Mouse (Mus musculus): ENCODE measurements around the gene Myh7.

GRCm38 (mm10) chr14:54954474-54954873 is 40.0 kb downstream of the Myh7 start:
- TF ChIP-seq CTCF (IDR thresholded peaks at IDR 0.05; ENCODE audit: low read depth, low read length) (no peak), TAL1 (conservative IDR thresholded peaks at IDR 0.05; ENCODE audit: low read depth, low read length) (no peak), GATA1 (IDR thresholded peaks at IDR 0.05; ENCODE audit: borderline replicate concordance, low read length) (no peak), GATA2 (IDR thresholded peaks at IDR 0.05; ENCODE audit: borderline replicate concordance, low read depth, low read length) (no peak)
